Mouse (Mus musculus) lung, postnatal 0 days (tissue): Measurements from ENCODE around the gene 1700003H04Rik.

Source experiments
- CTCF ChIP-seq: IDR thresholded peaks from 2 replicates; pipeline ENCODE4 v1.5.1; 2016; ENCODE audit warnings: antibody characterized with exemption, mild to moderate bottlenecking
- EP300 ChIP-seq: IDR thresholded peaks from 2 replicates; pipeline ENCODE4 v1.6.1; 2016; ENCODE audit warnings: antibody characterized with exemption, mild to moderate bottlenecking, control low read depth

DNA sequence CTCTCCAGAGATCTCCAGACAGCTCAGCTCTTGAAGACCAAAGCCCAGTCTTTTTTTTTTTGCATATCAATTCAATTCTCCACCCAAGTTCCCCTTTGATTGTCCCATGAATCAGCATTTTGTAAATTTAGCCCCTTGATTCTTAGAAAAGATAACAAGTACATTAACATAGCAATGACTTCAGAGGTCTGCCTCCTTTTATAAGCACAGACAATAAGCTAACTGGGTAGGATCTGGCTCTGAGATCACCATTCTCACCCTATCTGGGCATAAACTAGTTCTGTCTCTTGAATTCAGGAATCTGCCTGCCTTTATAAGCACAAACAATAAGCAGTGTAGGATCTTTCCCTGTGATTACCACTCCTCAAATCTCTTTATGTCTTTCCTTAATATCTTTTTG lies 29.1 kb upstream of the 1700003H04Rik start:
- TF ChIP-seq EP300 (no peak), CTCF (no peak)
